Mouse (Mus musculus): Measurements from ENCODE around the gene Foxe1. TPM values are rescaled to one million over a fixed set of nuclear protein-coding genes. Genes with fewer than 3 reads are reported as not detected.
A peak's percentile ranks its signal among the peaks of the same experiment; 100 is the strongest.

Gene Foxe1
- polyA plus RNA-seq, 1 experiment from 2014 or later: not detected

DNA sequence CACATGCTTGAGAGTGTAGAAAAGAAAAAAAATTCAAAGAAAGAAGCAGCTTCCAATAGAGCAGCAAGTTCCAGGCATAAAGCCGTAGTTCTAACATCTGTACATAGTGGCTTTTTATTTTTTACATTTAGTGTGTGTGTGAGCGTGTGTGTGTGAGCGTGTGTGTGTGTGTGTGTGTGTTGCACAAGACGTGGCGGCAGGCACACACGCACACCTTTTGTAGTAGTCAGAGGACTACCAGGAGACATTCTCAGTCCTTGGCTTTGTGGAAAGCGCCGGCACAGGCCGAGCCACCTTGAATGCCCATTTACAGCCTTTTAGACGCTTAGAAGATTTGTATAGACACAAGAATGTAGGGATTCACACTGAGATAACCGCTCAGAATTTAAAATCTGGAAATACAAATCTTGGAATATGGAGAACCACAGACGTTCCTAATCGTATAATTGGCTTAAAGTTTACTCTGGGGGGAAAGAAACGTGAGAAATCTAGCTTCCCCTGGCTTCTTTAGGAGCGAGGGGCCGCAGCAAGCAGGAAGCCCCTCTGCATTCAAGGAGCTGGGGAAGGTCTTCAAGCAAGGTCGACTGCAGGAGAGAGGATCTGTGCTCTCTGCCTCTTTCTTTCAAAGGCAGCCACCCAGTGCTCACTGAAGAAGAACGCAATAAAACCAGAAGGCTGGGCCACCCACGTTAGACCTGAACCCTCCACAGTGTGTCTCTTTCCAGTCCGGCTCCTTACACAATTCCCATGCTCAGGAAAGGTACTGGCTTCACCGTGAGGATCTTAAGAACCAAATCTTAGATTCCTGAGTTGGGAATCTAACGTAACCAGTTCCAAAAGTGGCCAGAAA, 1.4 kb upstream of the Foxe1 start:
- peak overlapping the region; percentile 63; the same call in 1 of the 2 replicates for H3K4me2 ChIP-seq (ENCODE audit: low read length)
- no peaks in the 10 kb centered on the region for H3K36me3 ChIP-seq (ENCODE audit: control insufficient read depth, insufficient read depth, low read length)
- WGBS: 17% methylated on average over 22 of the region's 22 CpGs
- no peak overlapping the region for H3K9ac ChIP-seq (ENCODE audit: low read length)
- H3K27me3 ChIP-seq (ENCODE audit: control insufficient read depth, insufficient read depth, low read length): peaks cover 99% of the 10 kb centered on the region
- 0 out of 4 replicates have a peak overlapping the region, but pooled peaks of 1 of the 2 experiments have one; percentile 3 for H3K4me3 ChIP-seq (ENCODE audit: control insufficient read depth in 1 of 2, insufficient read depth in 1 of 2, low read depth in 1 of 2, low read length in 2 of 2)
- no peak overlapping the region for H3K27ac ChIP-seq (replicated peaks in 1 of 2; ENCODE audit: control insufficient read depth in 1 of 2, insufficient read depth in 1 of 2, low read depth in 2 of 2, low read length in 2 of 2)
- no peaks in the 10 kb centered on the region for H3K9me3 ChIP-seq (ENCODE audit: control insufficient read depth, low read length)
- H3K4me1 ChIP-seq (ENCODE audit: control insufficient read depth in 2 of 2, insufficient read depth in 2 of 2, low read length in 2 of 2): peaks cover 3 to 25% of the 10 kb centered on the region in 2 experiments; a peak in 2 of 4 replicates
- no peak for ATAC-seq (ENCODE audit: insufficient number of reproducible peaks, insufficient read depth, low FRiP score, low read depth)

DNA sequence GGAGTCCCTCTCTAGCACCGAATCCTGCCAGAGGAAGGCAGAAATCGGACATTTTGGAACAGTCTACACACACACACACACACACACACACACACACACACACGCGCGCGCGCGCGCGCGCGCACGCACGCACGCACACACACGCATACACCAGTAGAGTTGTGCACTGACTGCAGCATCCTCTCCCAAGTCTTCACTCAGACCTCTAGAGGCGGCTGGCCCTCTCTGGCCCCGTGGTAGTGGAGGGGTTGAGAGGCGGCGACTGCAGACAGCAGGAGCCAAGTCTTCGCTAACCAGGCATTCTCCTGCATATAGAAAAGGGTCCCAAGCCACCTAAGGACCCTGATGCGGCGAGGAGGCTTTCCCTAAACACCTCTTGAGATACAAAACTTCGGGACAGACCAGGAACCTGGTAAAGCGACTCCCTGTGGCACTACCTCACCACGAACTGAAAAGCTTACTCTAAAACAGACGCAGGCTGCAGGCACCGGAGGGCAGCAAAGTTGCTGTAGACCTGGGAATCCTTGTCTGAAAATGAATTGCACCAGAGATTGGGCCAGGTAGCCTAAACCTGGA, 610 bp upstream of the Foxe1 start:
- H3K4me3 ChIP-seq (ENCODE audit: control insufficient read depth in 1 of 2, insufficient read depth in 1 of 2, low read depth in 1 of 2, low read length in 2 of 2): peak overlapping the region; percentile 3 to 10; a peak in 2 of 4 replicates
- H3K9me3 ChIP-seq (ENCODE audit: control insufficient read depth, low read length): no peaks in the 10 kb centered on the region
- peaks cover 2 to 24% of the 10 kb centered on the region in 2 experiments; a peak in 2 of 4 replicates for H3K4me1 ChIP-seq (ENCODE audit: control insufficient read depth in 2 of 2, insufficient read depth in 2 of 2, low read length in 2 of 2)
- no peak for ATAC-seq (ENCODE audit: insufficient number of reproducible peaks, insufficient read depth, low FRiP score, low read depth)
- H3K36me3 ChIP-seq (ENCODE audit: control insufficient read depth, insufficient read depth, low read length): no peaks in the 10 kb centered on the region
- peak overlapping the region; percentile 63 for H3K4me2 ChIP-seq (ENCODE audit: low read length)
- H3K27me3 ChIP-seq (ENCODE audit: control insufficient read depth, insufficient read depth, low read length): peaks cover 99% of the 10 kb centered on the region
- H3K27ac ChIP-seq (replicated peaks in 1 of 2; ENCODE audit: control insufficient read depth in 1 of 2, insufficient read depth in 1 of 2, low read depth in 2 of 2, low read length in 2 of 2): no peak overlapping the region
- 0% methylated on average over 22 of the region's 28 CpGs for whole genome bisulfite sequencing
- H3K9ac ChIP-seq (ENCODE audit: low read length): no peak overlapping the region

DNA sequence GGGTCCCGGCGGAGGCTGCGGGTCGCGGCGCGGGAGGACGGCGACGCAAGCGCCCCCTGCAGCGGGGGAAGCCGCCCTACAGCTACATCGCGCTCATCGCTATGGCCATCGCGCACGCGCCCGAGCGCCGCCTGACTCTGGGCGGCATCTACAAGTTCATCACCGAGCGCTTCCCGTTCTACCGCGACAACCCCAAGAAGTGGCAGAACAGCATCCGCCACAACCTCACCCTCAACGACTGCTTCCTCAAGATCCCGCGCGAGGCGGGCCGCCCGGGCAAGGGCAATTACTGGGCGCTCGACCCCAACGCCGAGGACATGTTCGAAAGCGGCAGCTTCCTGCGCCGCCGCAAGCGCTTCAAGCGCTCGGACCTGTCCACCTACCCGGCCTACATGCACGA, 879 bp downstream of the Foxe1 start:
- peaks cover 0 to 13% of the 10 kb centered on the region in 2 experiments; a peak in 2 of 4 replicates for H3K4me1 ChIP-seq (ENCODE audit: control insufficient read depth in 2 of 2, insufficient read depth in 2 of 2, low read length in 2 of 2)
- H3K9me3 ChIP-seq (ENCODE audit: control insufficient read depth, low read length): no peaks in the 10 kb centered on the region
- no peak for ATAC-seq (ENCODE audit: insufficient number of reproducible peaks, insufficient read depth, low FRiP score, low read depth)
- no peaks in the 10 kb centered on the region for H3K36me3 ChIP-seq (ENCODE audit: control insufficient read depth, insufficient read depth, low read length)
- H3K4me2 ChIP-seq (ENCODE audit: low read length): peak overlapping the region; percentile 63
- H3K27ac ChIP-seq (replicated peaks in 1 of 2; ENCODE audit: control insufficient read depth in 1 of 2, insufficient read depth in 1 of 2, low read depth in 2 of 2, low read length in 2 of 2): no peak overlapping the region
- WGBS: under 1% methylated on average over 44 of the region's 51 CpGs
- peaks cover 99% of the 10 kb centered on the region for H3K27me3 ChIP-seq (ENCODE audit: control insufficient read depth, insufficient read depth, low read length)
- no peak overlapping the region; the same call in 1 of the 2 replicates for H3K9ac ChIP-seq (ENCODE audit: low read length)
- H3K4me3 ChIP-seq (ENCODE audit: control insufficient read depth in 1 of 2, insufficient read depth in 1 of 2, low read depth in 1 of 2, low read length in 2 of 2): peak overlapping the region; percentile 5 to 42; a peak in 3 of 4 replicates

DNA sequence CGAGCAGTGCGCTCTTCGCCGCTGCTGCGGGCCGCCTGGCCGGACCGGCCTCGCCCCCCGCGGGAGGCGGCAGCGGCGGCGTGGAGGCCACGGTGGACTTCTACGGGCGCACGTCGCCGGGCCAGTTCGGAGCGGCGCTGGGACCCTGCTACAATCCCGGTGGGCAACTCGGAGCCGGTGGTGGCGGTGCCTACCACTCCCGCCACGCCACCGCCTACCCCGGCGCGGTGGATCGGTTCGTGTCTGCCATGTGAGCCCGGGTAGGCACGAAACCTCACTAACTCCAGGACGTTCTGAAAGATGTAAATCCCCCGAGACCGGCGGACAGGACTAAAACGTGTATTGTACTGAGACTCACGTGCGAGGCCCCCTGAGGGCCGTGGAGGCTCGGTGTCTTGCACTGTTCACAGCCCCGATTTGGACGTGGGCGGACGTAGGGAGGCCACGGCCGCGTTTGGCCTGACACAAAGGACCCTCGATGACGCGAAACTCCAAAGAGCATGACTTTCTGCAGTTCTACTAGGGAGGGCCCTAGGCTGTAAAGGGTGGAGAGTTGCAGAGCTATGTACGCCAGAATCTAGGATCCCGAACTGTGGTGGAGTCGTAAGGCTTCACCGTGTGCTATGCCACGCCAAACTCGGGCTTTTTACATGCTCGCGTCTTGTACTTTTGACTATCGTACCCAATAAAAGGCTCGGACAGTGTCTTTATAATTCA, 1.8 kb downstream of the Foxe1 start:
- Histone ChIP-seq H3K4me3 (ENCODE audit: control insufficient read depth in 1 of 2, insufficient read depth in 1 of 2, low read depth in 1 of 2, low read length in 2 of 2) (peak overlapping the region; percentile 5 to 42; a peak in 3 of 4 replicates), H3K4me1 (ENCODE audit: control insufficient read depth in 2 of 2, insufficient read depth in 2 of 2, low read length in 2 of 2) (peaks cover 0 to 10% of the 10 kb centered on the region in 2 experiments; a peak in 2 of 4 replicates), H3K27me3 (ENCODE audit: control insufficient read depth, insufficient read depth, low read length) (peaks cover 99% of the 10 kb centered on the region), H3K36me3 (ENCODE audit: control insufficient read depth, insufficient read depth, low read length) (no peaks in the 10 kb centered on the region), H3K4me2 (ENCODE audit: low read length) (peak overlapping the region; percentile 63), H3K9ac (ENCODE audit: low read length) (no peak overlapping the region), H3K27ac (replicated peaks in 1 of 2; ENCODE audit: control insufficient read depth in 1 of 2, insufficient read depth in 1 of 2, low read depth in 2 of 2, low read length in 2 of 2) (no peak overlapping the region), H3K9me3 (ENCODE audit: control insufficient read depth, low read length) (no peaks in the 10 kb centered on the region)
- 3% methylated on average over 67 of the region's 67 CpGs for WGBS
- ATAC-seq (ENCODE audit: insufficient number of reproducible peaks, insufficient read depth, low FRiP score, low read depth): no peak

DNA sequence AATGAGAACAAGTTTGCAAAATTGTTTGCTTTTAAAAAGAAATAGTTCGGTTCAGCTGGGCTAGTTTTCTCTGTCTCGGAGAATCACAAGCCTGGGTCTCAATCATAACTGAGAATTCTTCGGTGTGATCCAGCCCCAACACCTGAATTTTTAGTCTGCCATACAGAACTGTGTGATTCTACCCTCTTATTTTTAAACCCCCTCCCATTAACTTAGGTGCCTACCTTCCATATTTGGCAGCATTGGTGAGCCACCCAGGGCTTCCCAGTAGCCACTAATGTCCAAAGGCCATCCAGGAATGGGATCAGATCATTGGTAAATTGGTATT, 2.3 kb downstream of the Foxe1 start:
- Histone ChIP-seq H3K9me3 (ENCODE audit: control insufficient read depth, low read length) (no peaks in the 10 kb centered on the region), H3K4me3 (ENCODE audit: control insufficient read depth in 1 of 2, insufficient read depth in 1 of 2, low read depth in 1 of 2, low read length in 2 of 2) (no peak overlapping the region), H3K9ac (ENCODE audit: low read length) (no peak overlapping the region), H3K4me2 (ENCODE audit: low read length) (no peak overlapping the region), H3K27ac (replicated peaks in 1 of 2; ENCODE audit: control insufficient read depth in 1 of 2, insufficient read depth in 1 of 2, low read depth in 2 of 2, low read length in 2 of 2) (no peak overlapping the region), H3K4me1 (ENCODE audit: control insufficient read depth in 2 of 2, insufficient read depth in 2 of 2, low read length in 2 of 2) (peaks cover 0 to 10% of the 10 kb centered on the region in 2 experiments; a peak in 2 of 4 replicates), H3K36me3 (ENCODE audit: control insufficient read depth, insufficient read depth, low read length) (no peaks in the 10 kb centered on the region), H3K27me3 (ENCODE audit: control insufficient read depth, insufficient read depth, low read length) (peaks cover 99% of the 10 kb centered on the region)
- 24% methylated on average over 3 of the region's 3 CpGs for WGBS
- no peak for ATAC-seq (ENCODE audit: insufficient number of reproducible peaks, insufficient read depth, low FRiP score, low read depth)

DNA sequence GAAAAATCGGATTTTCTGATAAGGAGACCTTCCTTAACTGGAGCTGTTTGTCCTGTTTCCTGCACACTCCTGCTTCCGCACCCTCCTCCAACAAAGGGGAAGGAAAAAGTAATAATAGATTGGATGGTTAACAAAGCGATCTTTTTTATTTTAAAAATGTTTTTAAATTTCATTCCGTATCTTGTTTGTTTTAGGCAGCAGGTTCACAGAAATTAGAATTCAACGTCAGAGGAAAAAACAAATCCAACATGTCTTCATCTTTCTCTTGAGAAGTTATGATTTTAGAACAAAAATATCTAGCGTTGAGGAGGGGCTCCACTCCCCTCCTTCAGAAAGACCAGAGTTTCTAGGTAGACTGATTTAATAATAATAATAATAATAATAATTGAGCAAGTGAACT, 2.8 kb downstream of the Foxe1 start:
- Histone ChIP-seq H3K4me1 (ENCODE audit: control insufficient read depth in 2 of 2, insufficient read depth in 2 of 2, low read length in 2 of 2) (peaks cover 0 to 10% of the 10 kb centered on the region in 2 experiments; a peak in 2 of 4 replicates), H3K4me2 (ENCODE audit: low read length) (no peak overlapping the region), H3K27ac (replicated peaks in 1 of 2; ENCODE audit: control insufficient read depth in 1 of 2, insufficient read depth in 1 of 2, low read depth in 2 of 2, low read length in 2 of 2) (no peak overlapping the region), H3K27me3 (ENCODE audit: control insufficient read depth, insufficient read depth, low read length) (peaks cover 99% of the 10 kb centered on the region), H3K4me3 (ENCODE audit: control insufficient read depth in 1 of 2, insufficient read depth in 1 of 2, low read depth in 1 of 2, low read length in 2 of 2) (no peak overlapping the region), H3K36me3 (ENCODE audit: control insufficient read depth, insufficient read depth, low read length) (no peaks in the 10 kb centered on the region), H3K9ac (ENCODE audit: low read length) (no peak overlapping the region), H3K9me3 (ENCODE audit: control insufficient read depth, low read length) (no peaks in the 10 kb centered on the region)
- ATAC-seq (ENCODE audit: insufficient number of reproducible peaks, insufficient read depth, low FRiP score, low read depth): no peak
- 31% methylated on average over 6 of the region's 6 CpGs for WGBS

DNA sequence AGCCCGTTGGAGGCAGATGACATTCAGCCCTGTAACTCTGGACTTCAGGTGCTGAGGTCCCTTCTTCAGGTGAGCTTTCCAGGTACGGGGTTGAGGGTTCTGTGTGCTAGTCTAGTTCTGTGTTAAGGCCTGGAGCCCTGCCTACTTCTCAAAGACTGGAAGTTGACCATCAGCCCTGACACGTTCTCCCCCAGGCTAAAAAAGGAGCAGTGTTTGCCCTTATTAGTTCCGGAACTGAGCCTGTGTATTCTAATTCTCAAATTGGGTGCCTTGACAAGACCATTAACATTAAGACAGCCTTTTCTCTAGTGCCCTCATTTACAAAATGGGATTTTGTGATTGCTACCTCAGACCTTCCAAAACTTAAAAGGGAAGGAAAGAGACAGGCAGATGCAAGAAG, 3.7 kb downstream of the Foxe1 start:
- no peak overlapping the region for H3K27ac ChIP-seq (replicated peaks in 1 of 2; ENCODE audit: control insufficient read depth in 1 of 2, insufficient read depth in 1 of 2, low read depth in 2 of 2, low read length in 2 of 2)
- H3K9me3 ChIP-seq (ENCODE audit: control insufficient read depth, low read length): no peaks in the 10 kb centered on the region
- H3K9ac ChIP-seq (ENCODE audit: low read length): no peak overlapping the region
- H3K4me2 ChIP-seq (ENCODE audit: low read length): no peak overlapping the region
- H3K4me1 ChIP-seq (ENCODE audit: control insufficient read depth in 2 of 2, insufficient read depth in 2 of 2, low read length in 2 of 2): peaks cover 0 to 10% of the 10 kb centered on the region in 2 experiments; a peak in 2 of 4 replicates
- H3K36me3 ChIP-seq (ENCODE audit: control insufficient read depth, insufficient read depth, low read length): no peaks in the 10 kb centered on the region
- H3K4me3 ChIP-seq (ENCODE audit: control insufficient read depth in 1 of 2, insufficient read depth in 1 of 2, low read depth in 1 of 2, low read length in 2 of 2): no peak overlapping the region
- WGBS: 7% methylated on average over 4 of the region's 4 CpGs
- peaks cover 99% of the 10 kb centered on the region for H3K27me3 ChIP-seq (ENCODE audit: control insufficient read depth, insufficient read depth, low read length)
- no peak for ATAC-seq (ENCODE audit: insufficient number of reproducible peaks, insufficient read depth, low FRiP score, low read depth)

Data from heart, embryonic 14.5 days (tissue).